Mouse (Mus musculus): Measurements from ENCODE around the gene Capn5.

DNA sequence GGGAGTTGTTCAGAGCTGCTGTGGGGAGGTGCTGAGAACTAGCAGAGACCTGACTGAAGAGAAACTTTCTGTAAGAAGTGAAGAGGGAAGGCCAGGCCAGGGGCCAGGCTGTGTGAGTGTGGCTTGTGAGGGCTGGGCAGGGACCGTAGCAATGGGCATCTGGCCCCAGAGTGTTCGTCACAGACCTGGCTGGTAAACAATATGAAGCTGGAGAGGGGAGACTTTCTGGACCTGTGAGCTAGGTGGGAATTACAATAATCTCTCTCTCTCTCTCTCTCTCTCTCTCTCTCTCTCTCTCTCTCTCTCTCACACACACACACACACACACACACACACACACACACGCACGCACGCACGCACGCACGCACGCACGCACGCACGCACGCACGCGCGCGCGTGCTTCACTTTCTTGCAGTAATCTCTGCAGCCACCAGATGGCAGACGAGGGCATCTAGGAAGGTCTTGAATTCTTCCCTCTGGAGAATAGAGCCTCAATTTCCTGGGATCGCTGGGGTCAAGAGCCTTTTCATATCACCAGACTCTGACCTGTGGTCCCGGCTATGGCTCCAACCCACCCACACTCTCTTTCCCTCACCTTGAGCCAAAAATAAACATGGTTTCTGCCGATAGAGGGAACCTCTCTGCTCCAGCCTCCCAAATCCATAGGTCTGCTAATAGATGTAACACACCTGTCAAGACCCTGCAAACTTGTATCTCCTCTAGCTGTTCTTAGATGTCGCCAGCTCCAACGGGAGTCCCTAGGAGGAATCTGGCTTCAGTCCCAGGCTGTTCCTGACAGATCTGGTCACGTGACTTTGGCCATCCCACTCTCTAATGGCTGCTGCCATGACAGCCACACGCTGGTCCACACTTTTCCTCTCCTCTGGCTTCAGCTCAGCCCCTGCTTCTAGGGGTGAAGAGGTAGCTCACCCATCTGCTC, 74.8 kb downstream of the Capn5 start:
- TF ChIP-seq GATA1 (IDR thresholded peaks at IDR 0.05; ENCODE audit: borderline replicate concordance, low read length) = no peak
- TF ChIP-seq FLI1 (IDR thresholded peaks at IDR 0.05; ENCODE audit: low read length) = no peak

Measured in megakaryocyte, embryonic 14.5 days (primary cell).